15 mouse cellular contexts compared by ENCODE assay signal in the genomic region with DNA sequence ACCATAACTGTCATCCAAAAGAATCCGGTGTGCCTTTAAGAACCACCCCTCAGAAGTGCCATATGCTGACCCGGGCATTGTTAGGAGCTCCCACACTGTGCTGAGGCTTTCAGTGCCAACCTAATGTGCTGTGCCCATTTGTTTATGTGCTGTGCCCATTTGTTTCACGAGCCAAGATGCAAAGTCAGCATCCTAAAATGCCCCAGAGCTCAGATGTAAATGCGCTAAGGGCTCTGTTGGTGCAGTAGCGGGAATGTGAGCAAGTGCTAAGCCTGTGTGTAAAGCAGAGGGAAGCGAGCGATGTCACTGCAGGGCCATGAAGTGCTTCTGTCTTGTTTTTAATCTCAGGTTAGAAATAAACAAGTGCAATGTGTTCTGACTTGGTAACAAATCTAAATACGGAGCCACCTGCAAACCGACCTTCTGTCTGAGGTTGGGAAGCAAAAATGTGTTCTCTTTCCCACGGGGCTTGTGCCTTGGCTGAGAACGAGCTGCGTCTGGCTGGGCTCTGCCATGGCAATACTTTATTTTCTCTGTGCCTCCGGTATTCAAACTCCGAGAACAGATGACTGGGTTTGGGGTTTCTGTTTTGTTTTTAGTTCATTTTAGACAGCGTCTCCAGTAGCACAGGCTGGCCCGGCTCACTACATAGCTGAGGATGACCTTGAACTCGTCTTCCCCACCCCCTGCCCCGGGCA.
DNase-seq lines count a peak whose midpoint lies in the region; ATAC-seq lines count a peak whose summit lies in the region.
"Had no signal": no experiment of that assay in that cellular context is flagged by ENCODE, and none has a peak within 500 bp of the region (broad histone marks: within the 10 kb centered on the region; RNA-seq: fewer than 3 reads in every experiment).

No protein-coding gene starts in this region.

- 70% methylated on average over 18 of the region's 18 CpGs for WGBS in hindbrain, embryonic 16.5 days
- whole genome bisulfite sequencing in hindbrain, embryonic 13.5 days, result 85% methylated on average over 18 of the region's 18 CpGs

- no peak overlapping the region for H3K9ac ChIP-seq in hindbrain, embryonic 16.5 days (ENCODE audit: low read depth, low read length)
- no peak overlapping the region for H3K9ac ChIP-seq in hindbrain, embryonic 13.5 days
- H3K9ac ChIP-seq: kidney, embryonic 15.5 days; liver, embryonic 14.5 days had no signal

- peaks cover 3% of the 10 kb centered on the region; the same call in 1 of the 2 replicates for H3K36me3 ChIP-seq in hindbrain, embryonic 16.5 days (ENCODE audit: control insufficient read depth, insufficient read depth, low read length)
- 0 out of 2 replicates have a peak, but pooled peaks cover 4% of the 10 kb centered on the region for H3K36me3 ChIP-seq in hindbrain, embryonic 13.5 days
- H3K36me3 ChIP-seq: kidney, embryonic 15.5 days had no signal

- H3K4me2 ChIP-seq in hindbrain, embryonic 16.5 days (ENCODE audit: low read length), result no peak overlapping the region
- H3K4me2 ChIP-seq in hindbrain, embryonic 13.5 days, result no peak overlapping the region
- H3K4me2 ChIP-seq: kidney, embryonic 15.5 days had no signal

- ATAC-seq in cerebellum, adult (ENCODE audit: insufficient number of reproducible peaks, low FRiP score, low TSS enrichment), result peak; percentile 89
- peak; percentile 71 for ATAC-seq in hindbrain, embryonic 16.5 days
- no peak for ATAC-seq in hindbrain, embryonic 13.5 days (ENCODE audit: low FRiP score)
- ATAC-seq: lung, postnatal 0 days had no signal

- H3K27ac ChIP-seq in hindbrain, embryonic 16.5 days (ENCODE audit: low read depth, low read length), result no peak overlapping the region
- no peak overlapping the region for H3K27ac ChIP-seq in hindbrain, embryonic 13.5 days
- H3K27ac ChIP-seq: kidney, embryonic 15.5 days; liver, embryonic 14.5 days had no signal

- 0 out of 2 replicates have a peak, but pooled peaks cover 2% of the 10 kb centered on the region for H3K9me3 ChIP-seq in hindbrain, embryonic 16.5 days (ENCODE audit: control insufficient read depth, low read length)
- no peaks in the 10 kb centered on the region for H3K9me3 ChIP-seq in hindbrain, embryonic 13.5 days
- H3K9me3 ChIP-seq: kidney, embryonic 15.5 days had no signal

- DNase-seq in cerebellum, postnatal 4 days (ENCODE audit: low spot score in 2 of 2), result no peak
- peak; percentile 98 for DNase-seq in brain, adult 2 months (ENCODE audit: low read depth, low spot score)
- DNase-seq in cerebellum, postnatal 10 days, result peak; percentile 75 to 82
- DNase-seq in kidney, postnatal 36 days, result no peak
- DNase-seq in kidney, adult 18-20 months, result no peak
- DNase-seq: adrenal gland, postnatal 25 days; heart, adult 18-20 months; right cerebral cortex, adult 18-20 months had no signal

- no peaks in the 10 kb centered on the region for H3K4me1 ChIP-seq in hindbrain, embryonic 16.5 days (ENCODE audit: control insufficient read depth, insufficient read depth, low read depth, low read length)
- no peaks in the 10 kb centered on the region for H3K4me1 ChIP-seq in hindbrain, embryonic 13.5 days (replicated peaks)
- H3K4me1 ChIP-seq: kidney, embryonic 15.5 days had no signal

- no peaks in the 10 kb centered on the region for H3K27me3 ChIP-seq in hindbrain, embryonic 16.5 days (replicated peaks; ENCODE audit: control insufficient read depth, insufficient read depth, low read length)
- H3K27me3 ChIP-seq in hindbrain, embryonic 13.5 days, result no peaks in the 10 kb centered on the region
- H3K27me3 ChIP-seq: CH12.LX; kidney, embryonic 15.5 days had no signal

- no peak overlapping the region for H3K4me3 ChIP-seq in hindbrain, embryonic 16.5 days (ENCODE audit: low read length)
- no peak overlapping the region for H3K4me3 ChIP-seq in hindbrain, embryonic 13.5 days
- H3K4me3 ChIP-seq: kidney, embryonic 15.5 days had no signal

Comparison
In these comparisons a context has a peak if more than half of its experiments do, and no peak if none do; other contexts are left out.
1. DNase-seq: peak in brain, adult 2 months (single experiment) and cerebellum, postnatal 10 days (2 of 2); none in cerebellum, postnatal 4 days (0 of 2), kidney, postnatal 36 days (0 of 2) and kidney, adult 18-20 months (single experiment).